Mouse (Mus musculus): ENCODE results near the gene Gm8020. TPM values are rescaled to one million over a fixed set of nuclear protein-coding genes. Genes with fewer than 3 reads are reported as not detected.

The Gm8020 gene
- polyA plus RNA-seq (2014; fragmentation: Illumina TruSeq; extraction: RNeasy Lipid Tissue Mini Kit (QIAGEN cat#74804)) = not detected

DNA sequence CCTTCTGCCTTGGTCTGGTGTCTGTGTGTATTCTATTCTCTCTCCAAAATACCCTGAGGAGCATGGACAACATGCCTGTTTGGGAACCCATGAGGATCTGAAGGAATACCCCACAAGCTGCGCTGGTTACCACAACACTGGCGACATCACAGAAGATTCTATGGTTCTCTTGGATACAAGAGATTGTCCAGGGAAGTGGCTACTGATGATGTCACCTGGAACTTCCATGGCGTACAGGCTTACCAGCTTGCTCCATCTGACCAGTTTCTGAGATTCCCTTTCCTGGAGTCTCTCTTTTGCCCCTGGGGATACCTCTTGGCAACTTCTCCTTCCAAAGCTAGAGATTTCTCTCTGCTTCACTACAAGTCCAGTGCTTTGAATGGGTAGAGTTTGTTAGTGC, at the start of gene Gm8020:
Gm8020 (minus strand) TSS at position 101 of the 400 bp plus-strand sequence.

DNA sequence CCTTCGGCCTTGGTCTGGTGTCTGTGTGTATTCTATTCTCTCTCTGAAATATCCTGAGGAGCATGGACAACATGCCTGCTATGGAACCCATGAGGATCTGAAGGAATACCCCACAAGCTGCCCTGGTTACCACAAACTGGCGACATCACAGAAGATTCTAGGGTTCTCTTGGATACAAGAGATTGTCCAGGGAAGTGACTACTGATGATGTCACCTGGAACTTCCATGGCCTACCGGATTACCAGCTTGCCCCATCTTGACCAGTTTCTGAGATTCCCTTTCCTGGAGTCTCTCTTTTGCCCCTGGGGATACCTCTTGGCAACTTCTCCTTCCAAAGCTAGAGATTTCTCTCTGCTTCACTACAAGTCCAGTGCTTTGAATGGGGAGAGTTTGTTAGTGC, 22.0 kb upstream of the Gm8020 start, which contains the start of gene Gm8024:
Gm8024 (minus strand) TSS at position 101 of the 400 bp plus-strand sequence.

DNA sequence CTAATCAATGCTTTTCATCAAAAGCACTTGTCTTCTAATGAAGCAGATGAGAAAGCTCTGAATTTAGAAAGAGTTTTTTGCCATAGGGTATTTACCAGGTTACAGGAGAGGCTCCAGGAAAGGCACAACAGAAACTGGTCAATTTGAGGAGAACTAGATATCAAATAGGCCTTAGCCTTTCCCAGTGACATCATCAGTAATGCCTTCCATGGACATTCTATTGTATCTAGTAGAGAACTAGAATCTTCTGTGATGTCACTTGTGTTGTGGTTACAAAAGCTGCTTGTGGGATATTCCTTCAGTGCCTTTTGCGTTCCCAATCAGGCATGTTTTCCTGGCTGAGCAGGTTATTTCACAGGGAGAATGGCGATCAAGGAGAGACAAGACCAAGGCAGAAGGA, 38.6 kb downstream of the Gm8020 start, which contains the start of gene Gm8011:
Gm8011 (plus strand) TSS at position 301 of the 400 bp plus-strand sequence.

Other genes with a start within 250 kb of the Gm8020 start
- not detected for gene Gm17026, start 242.3 kb downstream of the Gm8020 start, polyA plus RNA-seq (2014; fragmentation: Illumina TruSeq; extraction: RNeasy Lipid Tissue Mini Kit (QIAGEN cat#74804))
- not detected for gene Gm9611, start 205.0 kb downstream of the Gm8020 start, polyA plus RNA-seq (2014; fragmentation: Illumina TruSeq; extraction: RNeasy Lipid Tissue Mini Kit (QIAGEN cat#74804))
- gene Gm7995, start 192.1 kb downstream of the Gm8020 start, polyA plus RNA-seq (2014; fragmentation: Illumina TruSeq; extraction: RNeasy Lipid Tissue Mini Kit (QIAGEN cat#74804)) = 1.3 TPM
- gene Gm8005, start 62.7 kb downstream of the Gm8020 start, polyA plus RNA-seq (2014; fragmentation: Illumina TruSeq; extraction: RNeasy Lipid Tissue Mini Kit (QIAGEN cat#74804)) = not detected
- not detected for gene Gm8011, start 38.5 kb downstream of the Gm8020 start, polyA plus RNA-seq (2014; fragmentation: Illumina TruSeq; extraction: RNeasy Lipid Tissue Mini Kit (QIAGEN cat#74804))
- not detected for gene Gm8024, start 21.9 kb upstream of the Gm8020 start, polyA plus RNA-seq (2014; fragmentation: Illumina TruSeq; extraction: RNeasy Lipid Tissue Mini Kit (QIAGEN cat#74804))
- gene Gm17124, start 97.5 kb upstream of the Gm8020 start, polyA plus RNA-seq (2014; fragmentation: Illumina TruSeq; extraction: RNeasy Lipid Tissue Mini Kit (QIAGEN cat#74804)) = not detected
- gene Gm3633, start 139.6 kb upstream of the Gm8020 start, polyA plus RNA-seq (2014; fragmentation: Illumina TruSeq; extraction: RNeasy Lipid Tissue Mini Kit (QIAGEN cat#74804)) = not detected
- not detected for gene Gm10378, start 153.6 kb upstream of the Gm8020 start, polyA plus RNA-seq (2014; fragmentation: Illumina TruSeq; extraction: RNeasy Lipid Tissue Mini Kit (QIAGEN cat#74804))

Measured in ovary, adult 10 weeks (tissue).